Mouse (Mus musculus) hindbrain, embryonic 15.5 days (tissue): ENCODE measurements at regions not wholly inside any gene's neighbourhood (a gene's known extent, or its start where the extent isn't known, plus 50 kb on each side); places are given as distances from the start of the nearest gene placed in this dataset.
"Not testable (repeated sequence)": the region's sequence is repeated elsewhere in the genome, so short reads cannot be mapped to it uniquely, and the experiment has no call there.

Source experiments
- ATAC-seq: fragments of 200-750 bp; cut with Nextera tagmentation; 2 replicates; pipeline ENCODE4 v1.8.0; 2017; ENCODE audit warnings: low read depth, moderate number of reproducible peaks, moderate TSS enrichment; ENCODE audit not compliant: low FRiP score
- H3K27ac ChIP-seq: fragments of 300-500 bp; sonication (generic); replicated peaks from 2 replicates; pipeline ENCODE4 v1.5.1; 2015; ENCODE audit warnings: mild to moderate bottlenecking, inconsistent platforms
- H3K27me3 ChIP-seq: fragments of 300-500 bp; sonication (generic); 2 replicates; pipeline ENCODE4 v1.6.1; 2015; ENCODE audit warnings: control low read depth, inconsistent platforms
- H3K36me3 ChIP-seq: fragments of 300-500 bp; sonication (generic); 2 replicates; pipeline ENCODE4 v1.6.1; 2015; ENCODE audit warnings: control low read depth, inconsistent platforms
- H3K4me1 ChIP-seq: fragments of 300-500 bp; sonication (generic); replicated peaks from 2 replicates; pipeline ENCODE4 v1.6.1; 2015; ENCODE audit warnings: control low read depth, inconsistent platforms
- H3K4me2 ChIP-seq: fragments of 300-500 bp; sonication (generic); 2 replicates; pipeline ENCODE4 v1.6.1; 2015; ENCODE audit warnings: moderate library complexity, mild to moderate bottlenecking, inconsistent platforms
- H3K4me3 ChIP-seq: fragments of 300-500 bp; sonication (generic); 2 replicates; pipeline ENCODE4 v1.5.1; 2015; ENCODE audit warnings: mild to moderate bottlenecking, inconsistent platforms
- H3K9ac ChIP-seq: fragments of 300-500 bp; sonication (generic); 2 replicates; pipeline ENCODE4 v1.6.1; 2015; ENCODE audit warnings: inconsistent platforms
- H3K9me3 ChIP-seq: fragments of 300-500 bp; sonication (generic); 2 replicates; pipeline ENCODE4 v1.6.1; 2016; ENCODE audit warnings: control low read depth, inconsistent platforms
- WGBS: fragments of 180-500 bp; shearing (Covaris S2); methylation state at CpG from one replicate; pipeline ENCODE4 v1.1.7; 2015; 5-methylcytosine and 5-hydroxymethylcytosine counted together

GRCm38 (mm10) chr2:48315306-48315705, 498.6 kb upstream of the Acvr2a start:
- no peak for ATAC-seq
- Histone ChIP-seq H3K4me1 (peaks cover 14% of the 10 kb centered on the region), H3K4me2 (no peak overlapping the region), H3K4me3 (no peak overlapping the region), H3K27ac (no peak overlapping the region), H3K27me3 (no peaks in the 10 kb centered on the region), H3K9ac (no peak overlapping the region), H3K36me3 (no peaks in the 10 kb centered on the region), H3K9me3 (no peaks in the 10 kb centered on the region)
- 95% methylated on average over 3 of the region's 3 CpGs for WGBS

- H3K36me3 ChIP-seq = no peaks in the 10 kb centered on the region
- no peaks in the 10 kb centered on the region for H3K27me3 ChIP-seq
- 81% methylated on average over 8 of the region's 8 CpGs for WGBS
- H3K9me3 ChIP-seq = no peaks in the 10 kb centered on the region
- ATAC-seq = no peak
- H3K4me2 ChIP-seq = no peak overlapping the region
- H3K4me1 ChIP-seq = peaks cover 14% of the 10 kb centered on the region
- H3K9ac ChIP-seq = no peak overlapping the region
- H3K4me3 ChIP-seq = no peak overlapping the region
- H3K27ac ChIP-seq = no peak overlapping the region
Observed at GRCm38 (mm10) chr2:48316180-48316889, 497.6 kb upstream of the Acvr2a start.

- Histone ChIP-seq H3K27ac (no peak overlapping the region; the same call in 1 of the 2 replicates), H3K4me3 (no peak overlapping the region), H3K27me3 (no peaks in the 10 kb centered on the region), H3K4me1 (peaks cover 14% of the 10 kb centered on the region), H3K36me3 (no peaks in the 10 kb centered on the region), H3K9me3 (no peaks in the 10 kb centered on the region), H3K9ac (no peak overlapping the region), H3K4me2 (peak overlapping the region; percentile 37)
- peak; percentile 71 for ATAC-seq
- WGBS = 27% methylated on average over 7 of the region's 7 CpGs
Observed at GRCm38 (mm10) chr2:48317821-48318220, 496.1 kb upstream of the Acvr2a start.

- H3K27ac ChIP-seq = peak overlapping the region; percentile 30
- 31% methylated on average over 8 of the region's 8 CpGs for WGBS
- ATAC-seq = peak; percentile 67; the same call in 1 of the 2 replicates
Observed at GRCm38 (mm10) chr2:48318384-48319030, 495.4 kb upstream of the Acvr2a start.

GRCm38 (mm10) chr2:48321471-48321870, 492.4 kb upstream of the Acvr2a start:
- no peaks in the 10 kb centered on the region for H3K27me3 ChIP-seq

More at GRCm38 (mm10) chr2:48318384-48319030, 495.4 kb upstream of the Acvr2a start:
- Histone ChIP-seq H3K9ac (no peak overlapping the region), H3K36me3 (no peaks in the 10 kb centered on the region), H3K27me3 (no peaks in the 10 kb centered on the region), H3K4me2 (peak overlapping the region; percentile 37; the same call in 1 of the 2 replicates), H3K4me3 (no peak overlapping the region), H3K4me1 (peaks cover 14% of the 10 kb centered on the region), H3K9me3 (no peaks in the 10 kb centered on the region)

GRCm38 (mm10) chr2:48322278-48322677, 491.6 kb upstream of the Acvr2a start:
- Histone ChIP-seq H3K9me3 (no peaks in the 10 kb centered on the region), H3K9ac (no peak overlapping the region), H3K27me3 (no peaks in the 10 kb centered on the region), H3K4me2 (no peak overlapping the region), H3K27ac (no peak overlapping the region), H3K4me3 (no peak overlapping the region), H3K4me1 (peaks cover 14% of the 10 kb centered on the region), H3K36me3 (no peaks in the 10 kb centered on the region)
- no peak for ATAC-seq
- 72% methylated on average over 5 of the region's 5 CpGs for WGBS

More at GRCm38 (mm10) chr2:48321471-48321870, 492.4 kb upstream of the Acvr2a start:
- Histone ChIP-seq H3K4me1 (peaks cover 14% of the 10 kb centered on the region), H3K4me3 (no peak overlapping the region), H3K9me3 (no peaks in the 10 kb centered on the region), H3K9ac (no peak overlapping the region), H3K4me2 (no peak overlapping the region), H3K36me3 (no peaks in the 10 kb centered on the region), H3K27ac (no peak overlapping the region)
- ATAC-seq = no peak
- WGBS = 86% methylated on average over 4 of the region's 4 CpGs

GRCm38 (mm10) chr2:48328204-48328603, 485.7 kb upstream of the Acvr2a start:
- no peaks in the 10 kb centered on the region for H3K9me3 ChIP-seq
- H3K27ac ChIP-seq = no peak overlapping the region
- H3K4me2 ChIP-seq = no peak overlapping the region
- H3K4me1 ChIP-seq = 0 out of 2 replicates have a peak, but pooled peaks cover 4% of the 10 kb centered on the region
- no peak overlapping the region for H3K4me3 ChIP-seq
- H3K36me3 ChIP-seq = no peaks in the 10 kb centered on the region
- no peaks in the 10 kb centered on the region for H3K27me3 ChIP-seq
- ATAC-seq = no peak
- H3K9ac ChIP-seq = no peak overlapping the region

- H3K4me1 ChIP-seq = 0 out of 2 replicates have a peak, but pooled peaks cover 4% of the 10 kb centered on the region
- H3K4me3 ChIP-seq = no peak overlapping the region
- H3K9ac ChIP-seq = no peak overlapping the region
- H3K4me2 ChIP-seq = peak overlapping the region; percentile 22
- no peaks in the 10 kb centered on the region for H3K27me3 ChIP-seq
- ATAC-seq = no peak
- 63% methylated on average over 10 of the region's 10 CpGs for WGBS
- H3K27ac ChIP-seq = no peak overlapping the region
- no peaks in the 10 kb centered on the region for H3K9me3 ChIP-seq
- no peaks in the 10 kb centered on the region for H3K36me3 ChIP-seq
Observed at GRCm38 (mm10) chr2:48332783-48333182, 481.1 kb upstream of the Acvr2a start.

- H3K4me1 ChIP-seq = no peaks in the 10 kb centered on the region
- no peaks in the 10 kb centered on the region for H3K36me3 ChIP-seq
- ATAC-seq = no peak
- 86% methylated on average over 4 of the region's 4 CpGs for WGBS
- no peak overlapping the region for H3K27ac ChIP-seq
- H3K4me3 ChIP-seq = no peak overlapping the region
- no peaks in the 10 kb centered on the region for H3K27me3 ChIP-seq
- no peak overlapping the region for H3K9ac ChIP-seq
- no peaks in the 10 kb centered on the region for H3K9me3 ChIP-seq
- H3K4me2 ChIP-seq = no peak overlapping the region
Observed at GRCm38 (mm10) chr2:48348021-48348420, 465.9 kb upstream of the Acvr2a start.

- ATAC-seq = no peak
- Histone ChIP-seq H3K27me3 (no peaks in the 10 kb centered on the region), H3K36me3 (no peaks in the 10 kb centered on the region), H3K27ac (no peak overlapping the region), H3K4me3 (no peak overlapping the region), H3K9me3 (no peaks in the 10 kb centered on the region), H3K4me1 (no peaks in the 10 kb centered on the region), H3K9ac (no peak overlapping the region), H3K4me2 (no peak overlapping the region)
- WGBS = 88% methylated on average over 3 of the region's 3 CpGs
Observed at GRCm38 (mm10) chr2:48349794-48350193, 464.1 kb upstream of the Acvr2a start.

- no peak for ATAC-seq
- WGBS = 90% methylated on average over 1 of the region's 1 CpGs
- no peaks in the 10 kb centered on the region for H3K36me3 ChIP-seq
- no peaks in the 10 kb centered on the region for H3K9me3 ChIP-seq
- no peaks in the 10 kb centered on the region for H3K4me1 ChIP-seq
- no peak overlapping the region for H3K4me3 ChIP-seq
- no peak overlapping the region for H3K27ac ChIP-seq
- H3K9ac ChIP-seq = no peak overlapping the region
- no peaks in the 10 kb centered on the region for H3K27me3 ChIP-seq
- H3K4me2 ChIP-seq = no peak overlapping the region
Observed at GRCm38 (mm10) chr2:48350206-48350605, 463.7 kb upstream of the Acvr2a start.

GRCm38 (mm10) chr2:48371572-48371971, 442.3 kb upstream of the Acvr2a start:
- not testable (repeated sequence) for H3K4me3 ChIP-seq, H3K36me3 ChIP-seq, H3K9me3 ChIP-seq, H3K27me3 ChIP-seq, H3K4me2 ChIP-seq, H3K4me1 ChIP-seq, H3K27ac ChIP-seq, H3K9ac ChIP-seq, ATAC-seq
- WGBS = 91% methylated on average over 4 of the region's 4 CpGs
